Mouse (Mus musculus): ENCODE results near the gene Dop1b. TPM values are rescaled to one million over a fixed set of nuclear protein-coding genes. Genes with fewer than 3 reads are reported as not detected.

The Dop1b gene
- polyA plus RNA-seq, 1 experiment from 2014 or later, result 17.2 TPM

DNA sequence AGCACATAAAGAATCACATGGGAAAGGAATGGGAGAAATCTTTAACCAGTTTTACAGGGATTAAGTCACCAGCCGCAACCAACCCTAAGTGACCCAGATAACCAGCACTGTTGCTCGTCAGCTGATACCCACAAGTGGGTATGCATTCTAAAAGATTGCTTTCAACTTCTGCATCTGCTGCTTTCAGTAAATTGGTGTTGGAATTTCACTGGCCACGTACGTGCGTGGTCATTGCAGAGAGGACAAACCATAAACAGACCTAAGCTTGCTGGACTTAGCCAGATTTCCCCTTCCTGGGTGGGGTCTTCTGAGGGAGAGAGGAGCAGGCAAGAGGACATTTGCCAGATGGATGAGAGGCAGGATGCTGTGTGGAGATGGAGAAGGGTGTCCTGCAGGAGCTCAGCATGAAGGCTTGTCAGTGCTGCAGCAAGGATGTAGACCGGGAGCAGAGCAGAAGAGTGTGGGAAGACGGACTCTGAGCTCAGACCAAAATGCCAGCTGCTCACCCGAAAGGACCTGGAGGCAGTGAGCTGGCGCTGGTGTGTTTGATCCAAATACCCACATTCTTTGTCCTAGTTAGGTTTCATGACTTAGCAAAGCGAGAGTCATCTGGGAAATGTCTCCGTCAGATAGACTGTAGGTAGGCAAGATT is 86.3 kb downstream of the Dop1b start:
- TF ChIP-seq CTCF (IDR thresholded peaks at IDR 0.05; ENCODE audit: low read depth), result no peak
- Histone ChIP-seq H3K4me1 (replicated peaks; ENCODE audit: control insufficient read depth, insufficient read depth, low read length) (0 out of 2 replicates have a peak, but pooled peaks cover 5% of the 10 kb centered on the region), H3K9ac (ENCODE audit: low read depth, low read length) (no peak overlapping the region), H3K9me3 (ENCODE audit: control insufficient read depth) (no peaks in the 10 kb centered on the region), H3K4me2 (replicated peaks; ENCODE audit: low read depth) (no peak overlapping the region), H3K27ac (ENCODE audit: low read depth, low read length) (peak overlapping the region; percentile 77), H3K4me3 (ENCODE audit: low read depth, low read length) (no peak overlapping the region), H3K36me3 (ENCODE audit: control insufficient read depth, insufficient read depth) (peaks cover 15% of the 10 kb centered on the region), H3K27me3 (replicated peaks; ENCODE audit: control insufficient read depth, insufficient read depth, low read length) (no peaks in the 10 kb centered on the region)
- WGBS, result 49% methylated on average over 11 of the region's 11 CpGs
- ATAC-seq, result peak; percentile 29; the same call in 1 of the 2 replicates

DNA sequence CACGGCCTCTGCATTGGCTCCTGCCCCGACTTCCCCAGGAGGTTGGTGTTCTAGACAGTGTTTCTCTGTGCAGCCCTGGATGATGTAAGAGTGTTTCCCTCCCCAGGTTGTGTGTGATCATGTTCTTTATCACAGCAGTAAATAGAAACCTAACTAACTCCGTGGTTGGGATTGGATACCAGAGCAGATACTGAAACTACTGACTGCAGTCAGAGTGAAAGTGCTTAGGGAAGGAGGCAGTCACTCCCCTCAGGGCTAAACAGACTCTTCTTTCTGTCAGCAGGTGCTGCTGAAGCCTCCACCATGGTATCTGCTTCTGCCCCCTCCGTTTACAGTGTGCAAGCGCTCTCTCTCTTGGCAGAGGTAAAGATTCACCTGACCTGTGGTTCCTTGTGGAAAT is 86.9 kb downstream of the Dop1b start:
- ATAC-seq, result peak; percentile 61
- H3K9me3 ChIP-seq (ENCODE audit: control insufficient read depth), result no peaks in the 10 kb centered on the region
- no peak overlapping the region for H3K4me3 ChIP-seq (ENCODE audit: low read depth, low read length)
- no peaks in the 10 kb centered on the region for H3K27me3 ChIP-seq (replicated peaks; ENCODE audit: control insufficient read depth, insufficient read depth, low read length)
- H3K4me1 ChIP-seq (replicated peaks; ENCODE audit: control insufficient read depth, insufficient read depth, low read length), result 0 out of 2 replicates have a peak, but pooled peaks cover 5% of the 10 kb centered on the region
- no peak for TF ChIP-seq CTCF (IDR thresholded peaks at IDR 0.05; ENCODE audit: low read depth)
- no peak overlapping the region for H3K9ac ChIP-seq (ENCODE audit: low read depth, low read length)
- no peak overlapping the region; the same call in 1 of the 2 replicates for H3K4me2 ChIP-seq (replicated peaks; ENCODE audit: low read depth)
- peaks cover 20% of the 10 kb centered on the region for H3K36me3 ChIP-seq (ENCODE audit: control insufficient read depth, insufficient read depth)
- H3K27ac ChIP-seq (ENCODE audit: low read depth, low read length), result peak overlapping the region; percentile 77
- 52% methylated on average over 5 of the region's 5 CpGs for WGBS

DNA sequence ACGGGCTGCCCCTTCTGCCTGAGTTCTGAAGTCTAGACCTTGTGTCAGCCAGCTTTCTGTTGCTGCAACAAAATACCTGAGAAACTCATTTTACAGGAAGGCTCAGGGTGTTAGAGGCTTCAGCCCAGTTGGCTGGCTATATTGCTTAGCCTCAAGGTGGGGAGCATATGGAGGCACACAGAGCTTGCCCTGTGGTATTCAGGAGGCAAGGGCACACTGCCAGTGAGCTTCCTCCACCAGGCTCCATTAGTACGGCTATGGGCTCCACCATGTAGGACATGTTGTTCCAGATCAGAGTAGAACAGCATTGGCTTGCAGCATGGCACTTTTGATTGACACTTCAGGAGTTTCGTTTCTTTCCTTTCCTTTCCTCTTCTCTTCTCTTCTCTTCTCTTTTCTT is 87.4 kb downstream of the Dop1b start:
- no peak overlapping the region; the same call in 1 of the 2 replicates for H3K4me2 ChIP-seq (replicated peaks; ENCODE audit: low read depth)
- 0 out of 2 replicates have a peak, but pooled peaks cover 5% of the 10 kb centered on the region for H3K4me1 ChIP-seq (replicated peaks; ENCODE audit: control insufficient read depth, insufficient read depth, low read length)
- 85% methylated on average over 3 of the region's 3 CpGs for WGBS
- no peaks in the 10 kb centered on the region for H3K27me3 ChIP-seq (replicated peaks; ENCODE audit: control insufficient read depth, insufficient read depth, low read length)
- H3K9me3 ChIP-seq (ENCODE audit: control insufficient read depth), result no peaks in the 10 kb centered on the region
- no peak for TF ChIP-seq CTCF (IDR thresholded peaks at IDR 0.05; ENCODE audit: low read depth)
- H3K9ac ChIP-seq (ENCODE audit: low read depth, low read length), result no peak overlapping the region
- H3K36me3 ChIP-seq (ENCODE audit: control insufficient read depth, insufficient read depth), result peaks cover 22% of the 10 kb centered on the region
- ATAC-seq, result no peak
- H3K4me3 ChIP-seq (ENCODE audit: low read depth, low read length), result no peak overlapping the region
- H3K27ac ChIP-seq (ENCODE audit: low read depth, low read length), result 0 out of 2 replicates have a peak overlapping the region, but pooled peaks have one; percentile 2

DNA sequence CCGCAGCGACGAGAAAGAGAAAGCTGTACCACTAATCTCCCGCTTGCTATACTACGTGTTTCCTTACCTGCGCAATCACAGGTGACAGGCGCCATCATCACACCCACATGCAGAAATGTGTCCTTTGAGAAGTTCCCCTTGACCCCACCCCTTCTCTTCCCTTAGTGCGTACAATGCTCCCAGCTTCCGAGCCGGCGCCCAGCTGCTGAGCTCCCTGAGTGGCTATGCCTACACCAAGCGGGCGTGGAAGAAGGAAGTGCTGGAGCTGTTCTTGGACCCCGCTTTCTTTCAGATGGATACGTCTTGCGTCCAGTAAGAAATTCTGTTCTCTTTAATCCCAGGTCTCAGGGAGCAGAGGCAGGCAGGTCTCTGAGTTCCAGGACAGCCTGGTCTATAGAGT is 88.2 kb downstream of the Dop1b start:
- Histone ChIP-seq H3K27ac (ENCODE audit: low read depth, low read length) (no peak overlapping the region), H3K36me3 (ENCODE audit: control insufficient read depth, insufficient read depth) (peaks cover 27% of the 10 kb centered on the region), H3K27me3 (replicated peaks; ENCODE audit: control insufficient read depth, insufficient read depth, low read length) (no peaks in the 10 kb centered on the region), H3K4me3 (ENCODE audit: low read depth, low read length) (no peak overlapping the region), H3K4me2 (replicated peaks; ENCODE audit: low read depth) (no peak overlapping the region), H3K9ac (ENCODE audit: low read depth, low read length) (no peak overlapping the region), H3K4me1 (replicated peaks; ENCODE audit: control insufficient read depth, insufficient read depth, low read length) (0 out of 2 replicates have a peak, but pooled peaks cover 5% of the 10 kb centered on the region), H3K9me3 (ENCODE audit: control insufficient read depth) (no peaks in the 10 kb centered on the region)
- ATAC-seq, result no peak
- no peak for TF ChIP-seq CTCF (IDR thresholded peaks at IDR 0.05; ENCODE audit: low read depth)
- WGBS, result 91% methylated on average over 16 of the region's 16 CpGs

DNA sequence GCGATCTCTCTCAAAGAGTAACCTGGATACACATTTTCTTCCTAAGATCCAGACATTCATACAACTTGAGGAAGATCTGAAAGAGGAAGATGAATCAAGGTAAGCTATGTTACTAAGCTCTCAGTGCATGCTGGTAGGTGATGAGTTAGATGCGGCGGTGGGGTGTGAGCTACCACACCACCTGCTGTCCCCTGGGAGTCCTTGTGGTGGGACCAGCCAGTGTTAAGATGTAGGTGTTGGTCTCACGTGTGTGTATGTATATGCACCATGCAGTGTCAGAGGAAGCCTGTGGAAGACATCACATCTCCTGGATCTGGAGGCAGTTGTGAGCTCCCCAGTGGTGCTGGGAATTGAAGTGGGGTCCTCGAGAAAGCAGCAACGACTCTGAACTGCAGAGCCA is 95.5 kb downstream of the Dop1b start:
- TF ChIP-seq CTCF (IDR thresholded peaks at IDR 0.05; ENCODE audit: low read depth), result no peak
- Histone ChIP-seq H3K4me1 (replicated peaks; ENCODE audit: control insufficient read depth, insufficient read depth, low read length) (no peaks in the 10 kb centered on the region), H3K9ac (ENCODE audit: low read depth, low read length) (no peak overlapping the region), H3K27ac (ENCODE audit: low read depth, low read length) (no peak overlapping the region), H3K36me3 (ENCODE audit: control insufficient read depth, insufficient read depth) (peaks cover 55% of the 10 kb centered on the region), H3K27me3 (replicated peaks; ENCODE audit: control insufficient read depth, insufficient read depth, low read length) (no peaks in the 10 kb centered on the region), H3K4me2 (replicated peaks; ENCODE audit: low read depth) (no peak overlapping the region), H3K4me3 (ENCODE audit: low read depth, low read length) (no peak overlapping the region), H3K9me3 (ENCODE audit: control insufficient read depth) (peaks cover 5% of the 10 kb centered on the region; the same call in 1 of the 2 replicates)
- WGBS, result 93% methylated on average over 6 of the region's 6 CpGs
- ATAC-seq, result no peak

DNA sequence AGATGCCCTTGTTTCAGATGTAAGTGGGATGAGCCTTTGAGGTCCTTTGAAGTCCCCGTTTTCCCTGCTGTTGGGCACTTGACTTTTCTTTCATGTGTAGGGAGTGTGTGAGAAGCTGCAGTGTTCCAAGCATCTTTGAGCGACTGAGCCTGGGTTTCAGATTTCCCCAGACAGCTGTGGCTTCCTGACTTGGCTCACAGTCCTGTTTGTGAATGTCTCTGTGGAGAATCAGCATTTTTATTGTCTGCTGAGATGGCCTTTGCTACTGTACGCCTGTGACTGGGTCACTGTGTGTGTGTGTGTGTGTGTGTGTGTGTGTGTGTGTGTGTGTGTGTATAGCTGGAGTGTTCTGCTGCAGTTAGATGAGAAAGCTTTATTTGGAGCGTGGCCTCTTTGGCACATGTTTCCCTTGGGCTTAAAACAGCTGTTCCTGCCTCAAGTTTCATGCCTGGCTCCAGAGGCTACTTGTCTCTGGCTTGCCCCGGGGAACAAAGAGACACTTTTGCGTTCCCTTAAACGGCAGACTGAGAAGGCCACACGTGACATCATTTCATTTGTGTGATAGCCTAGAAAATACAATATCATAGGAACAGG is 96.4 kb downstream of the Dop1b start:
- no peak for ATAC-seq
- Histone ChIP-seq H3K4me2 (replicated peaks; ENCODE audit: low read depth) (no peak overlapping the region), H3K9ac (ENCODE audit: low read depth, low read length) (no peak overlapping the region), H3K4me1 (replicated peaks; ENCODE audit: control insufficient read depth, insufficient read depth, low read length) (no peaks in the 10 kb centered on the region), H3K9me3 (ENCODE audit: control insufficient read depth) (peaks cover 5% of the 10 kb centered on the region; the same call in 1 of the 2 replicates), H3K27ac (ENCODE audit: low read depth, low read length) (peak overlapping the region; percentile 7; the same call in 1 of the 2 replicates), H3K36me3 (ENCODE audit: control insufficient read depth, insufficient read depth) (peaks cover 60% of the 10 kb centered on the region), H3K27me3 (replicated peaks; ENCODE audit: control insufficient read depth, insufficient read depth, low read length) (no peaks in the 10 kb centered on the region), H3K4me3 (ENCODE audit: low read depth, low read length) (no peak overlapping the region)
- no peak for TF ChIP-seq CTCF (IDR thresholded peaks at IDR 0.05; ENCODE audit: low read depth)
- WGBS, result 46% methylated on average over 8 of the region's 8 CpGs

Data from intestine, postnatal 0 days (tissue).